Mouse (Mus musculus): ENCODE data around the gene Nudt15. TPM values are rescaled to one million over a fixed set of nuclear protein-coding genes. Genes with fewer than 3 reads are reported as not detected.

The Nudt15 gene
- polyA plus RNA-seq, 1 experiment from 2014 or later: 5.1 TPM

GRCm38 (mm10) chr14:73478321-73478720, 69.7 kb downstream of the Nudt15 start:
- 69% methylated on average over 3 of the region's 3 CpGs for WGBS
- no peak overlapping the region for H3K4me2 ChIP-seq (ENCODE audit: low read depth, low read length)
- H3K27me3 ChIP-seq (ENCODE audit: control insufficient read depth, insufficient read depth, low read length): no peaks in the 10 kb centered on the region
- no peak overlapping the region for H3K4me3 ChIP-seq (replicated peaks; ENCODE audit: low read length)
- no peak for ATAC-seq (ENCODE audit: insufficient read depth, low FRiP score)
- no peaks in the 10 kb centered on the region for H3K9me3 ChIP-seq (replicated peaks; ENCODE audit: control insufficient read depth, low read length)
- H3K9ac ChIP-seq (ENCODE audit: low read length): no peak overlapping the region
- H3K27ac ChIP-seq (ENCODE audit: low read length): no peak overlapping the region
- peaks cover 11% of the 10 kb centered on the region for H3K4me1 ChIP-seq (ENCODE audit: control insufficient read depth, insufficient read depth, low read length)
- no peaks in the 10 kb centered on the region for H3K36me3 ChIP-seq (ENCODE audit: control insufficient read depth, insufficient read depth, low read length)

DNA sequence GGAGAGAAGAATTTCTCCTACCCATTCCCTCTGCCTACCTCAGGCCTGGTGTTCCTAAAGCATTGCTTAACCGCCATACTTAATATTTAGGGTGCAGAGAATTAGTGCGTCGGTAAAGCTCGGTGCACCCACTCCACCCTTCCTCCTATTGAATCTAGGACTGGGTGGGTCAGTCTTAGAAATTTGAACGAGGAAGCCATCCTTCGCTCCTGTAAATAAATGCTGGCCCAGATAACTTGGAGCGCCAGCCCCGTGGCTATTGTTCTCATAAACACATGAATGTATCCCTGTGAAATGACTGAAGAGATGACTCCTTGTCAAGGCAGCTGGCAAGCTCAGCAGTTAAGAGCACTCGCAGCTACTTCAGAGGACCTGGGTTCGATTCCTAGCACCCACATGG, 71.0 kb downstream of the Nudt15 start:
- Histone ChIP-seq H3K4me1 (ENCODE audit: control insufficient read depth, insufficient read depth, low read length) (peaks cover 11% of the 10 kb centered on the region), H3K27ac (ENCODE audit: low read length) (no peak overlapping the region), H3K4me2 (ENCODE audit: low read depth, low read length) (no peak overlapping the region), H3K9me3 (replicated peaks; ENCODE audit: control insufficient read depth, low read length) (no peaks in the 10 kb centered on the region), H3K4me3 (replicated peaks; ENCODE audit: low read length) (no peak overlapping the region), H3K9ac (ENCODE audit: low read length) (no peak overlapping the region), H3K27me3 (ENCODE audit: control insufficient read depth, insufficient read depth, low read length) (no peaks in the 10 kb centered on the region), H3K36me3 (ENCODE audit: control insufficient read depth, insufficient read depth, low read length) (no peaks in the 10 kb centered on the region)
- ATAC-seq (ENCODE audit: insufficient read depth, low FRiP score): no peak
- WGBS: 84% methylated on average over 10 of the region's 10 CpGs

- no peak for ATAC-seq (ENCODE audit: insufficient read depth, low FRiP score)
- Histone ChIP-seq H3K9me3 (replicated peaks; ENCODE audit: control insufficient read depth, low read length) (no peaks in the 10 kb centered on the region), H3K4me1 (ENCODE audit: control insufficient read depth, insufficient read depth, low read length) (peaks cover 11% of the 10 kb centered on the region), H3K4me3 (replicated peaks; ENCODE audit: low read length) (no peak overlapping the region), H3K4me2 (ENCODE audit: low read depth, low read length) (no peak overlapping the region), H3K36me3 (ENCODE audit: control insufficient read depth, insufficient read depth, low read length) (no peaks in the 10 kb centered on the region), H3K9ac (ENCODE audit: low read length) (no peak overlapping the region), H3K27ac (ENCODE audit: low read length) (no peak overlapping the region), H3K27me3 (ENCODE audit: control insufficient read depth, insufficient read depth, low read length) (no peaks in the 10 kb centered on the region)
- 79% methylated on average over 8 of the region's 8 CpGs for WGBS
Measured at GRCm38 (mm10) chr14:73476361-73476934, 71.6 kb downstream of the Nudt15 start.

- Histone ChIP-seq H3K4me2 (ENCODE audit: low read depth, low read length) (no peak overlapping the region), H3K4me1 (ENCODE audit: control insufficient read depth, insufficient read depth, low read length) (peaks cover 11% of the 10 kb centered on the region), H3K36me3 (ENCODE audit: control insufficient read depth, insufficient read depth, low read length) (no peaks in the 10 kb centered on the region), H3K27ac (ENCODE audit: low read length) (no peak overlapping the region), H3K9ac (ENCODE audit: low read length) (no peak overlapping the region), H3K4me3 (replicated peaks; ENCODE audit: low read length) (no peak overlapping the region), H3K27me3 (ENCODE audit: control insufficient read depth, insufficient read depth, low read length) (no peaks in the 10 kb centered on the region), H3K9me3 (replicated peaks; ENCODE audit: control insufficient read depth, low read length) (no peaks in the 10 kb centered on the region)
- ATAC-seq (ENCODE audit: insufficient read depth, low FRiP score): no peak
- 63% methylated on average over 7 of the region's 7 CpGs for WGBS
Measured at GRCm38 (mm10) chr14:73475506-73475905, 72.5 kb downstream of the Nudt15 start.

DNA sequence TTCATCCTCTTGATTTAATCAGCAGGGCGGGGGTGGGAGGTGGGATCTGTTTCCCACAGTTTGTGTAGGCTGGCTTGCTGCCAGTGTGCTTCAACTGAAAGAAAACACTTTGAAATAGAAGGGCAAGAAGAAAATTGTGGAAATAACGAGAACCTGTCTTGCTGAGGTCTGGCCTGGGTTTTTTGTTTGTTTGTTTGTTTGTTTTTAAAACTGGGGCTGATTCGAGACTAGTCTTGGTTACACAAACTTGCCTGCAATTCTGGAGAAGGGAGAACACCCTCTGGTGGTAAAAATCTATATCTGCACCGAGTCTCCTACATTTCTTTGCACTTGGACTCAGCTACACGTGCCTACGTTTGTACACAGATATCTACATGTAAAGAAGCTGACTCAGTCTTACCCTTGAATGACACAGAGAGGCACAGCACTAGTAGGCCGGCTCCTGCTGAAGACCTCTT, 73.4 kb downstream of the Nudt15 start:
- Histone ChIP-seq H3K9me3 (replicated peaks; ENCODE audit: control insufficient read depth, low read length) (no peaks in the 10 kb centered on the region), H3K9ac (ENCODE audit: low read length) (no peak overlapping the region), H3K4me3 (replicated peaks; ENCODE audit: low read length) (no peak overlapping the region), H3K4me1 (ENCODE audit: control insufficient read depth, insufficient read depth, low read length) (peaks cover 11% of the 10 kb centered on the region), H3K27me3 (ENCODE audit: control insufficient read depth, insufficient read depth, low read length) (no peaks in the 10 kb centered on the region), H3K36me3 (ENCODE audit: control insufficient read depth, insufficient read depth, low read length) (no peaks in the 10 kb centered on the region), H3K4me2 (ENCODE audit: low read depth, low read length) (0 out of 2 replicates have a peak overlapping the region, but pooled peaks have one; percentile 19), H3K27ac (ENCODE audit: low read length) (peak overlapping the region; percentile 5; the same call in 1 of the 2 replicates)
- peak; percentile 74; the same call in 1 of the 2 replicates for ATAC-seq (ENCODE audit: insufficient read depth, low FRiP score)
- WGBS: 17% methylated on average over 7 of the region's 7 CpGs

DNA sequence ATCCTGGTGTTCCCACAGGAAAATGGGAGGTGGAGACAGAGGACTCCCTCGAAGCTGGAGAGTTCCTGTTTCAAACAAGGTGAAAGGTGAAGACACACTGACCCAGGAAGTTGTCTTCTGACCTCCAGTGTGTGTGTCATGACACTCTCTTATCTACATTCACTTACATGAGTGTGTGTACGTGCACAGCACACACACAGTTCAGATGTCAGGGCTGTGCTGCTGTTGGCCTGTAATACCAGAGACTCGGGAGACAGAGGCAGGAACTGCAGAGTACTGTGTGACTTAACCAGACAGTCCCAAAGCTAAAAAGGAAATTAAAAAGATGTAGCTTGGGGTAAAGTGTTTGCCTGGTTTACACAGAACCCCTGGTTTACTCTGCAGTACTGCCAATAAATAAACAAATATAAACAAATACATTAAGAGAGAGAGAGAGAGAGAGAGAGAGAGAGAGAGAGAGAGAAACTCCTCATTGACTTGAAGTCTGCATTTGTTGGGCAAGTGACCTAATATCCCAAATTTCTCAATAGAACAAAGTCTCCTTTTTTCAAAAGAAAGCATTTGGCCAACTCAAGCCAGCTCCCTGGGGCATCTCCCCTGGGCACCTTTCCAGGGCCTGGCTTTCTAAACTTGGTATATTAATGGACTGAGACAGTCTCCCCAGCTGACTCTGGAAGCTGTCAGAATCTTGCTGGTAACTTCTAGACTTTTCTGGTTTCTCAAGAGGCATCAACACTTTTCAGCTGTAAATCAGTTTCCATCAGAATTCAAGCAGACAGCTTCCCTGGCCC, 74.2 kb downstream of the Nudt15 start:
- Histone ChIP-seq H3K4me1 (ENCODE audit: control insufficient read depth, insufficient read depth, low read length) (peaks cover 11% of the 10 kb centered on the region), H3K27me3 (ENCODE audit: control insufficient read depth, insufficient read depth, low read length) (no peaks in the 10 kb centered on the region), H3K9me3 (replicated peaks; ENCODE audit: control insufficient read depth, low read length) (no peaks in the 10 kb centered on the region), H3K4me2 (ENCODE audit: low read depth, low read length) (no peak overlapping the region), H3K36me3 (ENCODE audit: control insufficient read depth, insufficient read depth, low read length) (no peaks in the 10 kb centered on the region), H3K27ac (ENCODE audit: low read length) (peak overlapping the region; percentile 5; the same call in 1 of the 2 replicates), H3K9ac (ENCODE audit: low read length) (no peak overlapping the region), H3K4me3 (replicated peaks; ENCODE audit: low read length) (no peak overlapping the region)
- ATAC-seq (ENCODE audit: insufficient read depth, low FRiP score): no peak
- WGBS: 29% methylated on average over 3 of the region's 3 CpGs

GRCm38 (mm10) chr14:73472205-73472604, 75.8 kb downstream of the Nudt15 start:
- WGBS: 67% methylated on average over 7 of the region's 7 CpGs

DNA sequence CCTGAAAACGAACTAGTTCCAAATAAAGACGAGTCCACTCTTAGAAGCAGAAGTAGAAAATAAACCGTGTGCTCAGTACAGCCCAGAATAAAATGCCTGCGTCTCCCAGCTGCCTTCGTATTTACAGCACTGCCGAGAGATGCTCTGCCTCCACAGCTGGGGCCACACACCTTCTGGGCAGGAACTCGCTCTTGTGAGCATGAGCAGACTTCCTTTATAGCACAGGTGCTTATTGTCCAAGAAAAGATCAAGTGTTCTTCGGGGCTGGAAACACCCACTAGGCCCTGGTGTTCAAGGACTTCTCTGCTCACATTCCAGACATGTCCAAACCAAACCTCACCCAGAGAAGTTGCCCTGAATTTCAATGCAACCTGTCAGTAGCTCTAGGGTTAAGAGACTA, 77.4 kb downstream of the Nudt15 start:
- no peak overlapping the region for H3K9ac ChIP-seq (ENCODE audit: low read length)
- no peaks in the 10 kb centered on the region for H3K36me3 ChIP-seq (ENCODE audit: control insufficient read depth, insufficient read depth, low read length)
- ATAC-seq (ENCODE audit: insufficient read depth, low FRiP score): peak; percentile 35; the same call in 1 of the 2 replicates
- H3K4me2 ChIP-seq (ENCODE audit: low read depth, low read length): no peak overlapping the region
- peak overlapping the region; percentile 9; the same call in 1 of the 2 replicates for H3K27ac ChIP-seq (ENCODE audit: low read length)
- no peaks in the 10 kb centered on the region for H3K27me3 ChIP-seq (ENCODE audit: control insufficient read depth, insufficient read depth, low read length)
- H3K4me1 ChIP-seq (ENCODE audit: control insufficient read depth, insufficient read depth, low read length): peaks cover 11% of the 10 kb centered on the region
- no peak overlapping the region for H3K4me3 ChIP-seq (replicated peaks; ENCODE audit: low read length)
- no peaks in the 10 kb centered on the region for H3K9me3 ChIP-seq (replicated peaks; ENCODE audit: control insufficient read depth, low read length)
- WGBS: 57% methylated on average over 8 of the region's 8 CpGs

More at GRCm38 (mm10) chr14:73472205-73472604, 75.8 kb downstream of the Nudt15 start:
- H3K27ac ChIP-seq (ENCODE audit: low read length): no peak overlapping the region
- no peaks in the 10 kb centered on the region for H3K36me3 ChIP-seq (ENCODE audit: control insufficient read depth, insufficient read depth, low read length)
- H3K9me3 ChIP-seq (replicated peaks; ENCODE audit: control insufficient read depth, low read length): no peaks in the 10 kb centered on the region
- ATAC-seq (ENCODE audit: insufficient read depth, low FRiP score): no peak
- H3K4me3 ChIP-seq (replicated peaks; ENCODE audit: low read length): no peak overlapping the region
- no peak overlapping the region for H3K4me2 ChIP-seq (ENCODE audit: low read depth, low read length)
- no peaks in the 10 kb centered on the region for H3K27me3 ChIP-seq (ENCODE audit: control insufficient read depth, insufficient read depth, low read length)
- H3K4me1 ChIP-seq (ENCODE audit: control insufficient read depth, insufficient read depth, low read length): peaks cover 11% of the 10 kb centered on the region
- H3K9ac ChIP-seq (ENCODE audit: low read length): no peak overlapping the region

DNA sequence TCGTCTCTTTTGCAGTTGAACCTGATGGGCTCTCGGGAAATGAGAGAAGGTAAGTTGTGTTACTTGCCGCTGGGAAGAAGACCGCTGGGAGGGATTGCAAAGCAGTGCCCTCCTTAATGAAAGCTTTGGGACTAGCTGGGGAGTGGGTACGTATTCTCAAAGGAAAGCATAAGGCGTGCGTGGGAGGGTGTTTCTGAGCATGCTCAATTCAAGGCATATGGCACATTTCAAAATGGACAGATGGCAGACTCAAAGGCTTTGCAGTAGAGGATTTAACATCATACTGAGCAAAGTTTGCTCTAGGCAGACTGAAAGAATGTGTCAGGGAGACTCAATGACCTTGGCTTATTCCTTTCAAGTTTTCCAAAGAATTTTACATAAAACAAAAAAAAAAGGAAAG, 78.5 kb downstream of the Nudt15 start:
- Histone ChIP-seq H3K27me3 (ENCODE audit: control insufficient read depth, insufficient read depth, low read length) (no peaks in the 10 kb centered on the region), H3K9ac (ENCODE audit: low read length) (no peak overlapping the region), H3K9me3 (replicated peaks; ENCODE audit: control insufficient read depth, low read length) (no peaks in the 10 kb centered on the region), H3K4me2 (ENCODE audit: low read depth, low read length) (no peak overlapping the region), H3K36me3 (ENCODE audit: control insufficient read depth, insufficient read depth, low read length) (no peaks in the 10 kb centered on the region), H3K4me1 (ENCODE audit: control insufficient read depth, insufficient read depth, low read length) (peaks cover 6% of the 10 kb centered on the region), H3K27ac (ENCODE audit: low read length) (no peak overlapping the region), H3K4me3 (replicated peaks; ENCODE audit: low read length) (no peak overlapping the region)
- ATAC-seq (ENCODE audit: insufficient read depth, low FRiP score): no peak
- WGBS: 78% methylated on average over 7 of the region's 7 CpGs

Measured in stomach, embryonic 16.5 days (tissue).